In the genomic region with DNA sequence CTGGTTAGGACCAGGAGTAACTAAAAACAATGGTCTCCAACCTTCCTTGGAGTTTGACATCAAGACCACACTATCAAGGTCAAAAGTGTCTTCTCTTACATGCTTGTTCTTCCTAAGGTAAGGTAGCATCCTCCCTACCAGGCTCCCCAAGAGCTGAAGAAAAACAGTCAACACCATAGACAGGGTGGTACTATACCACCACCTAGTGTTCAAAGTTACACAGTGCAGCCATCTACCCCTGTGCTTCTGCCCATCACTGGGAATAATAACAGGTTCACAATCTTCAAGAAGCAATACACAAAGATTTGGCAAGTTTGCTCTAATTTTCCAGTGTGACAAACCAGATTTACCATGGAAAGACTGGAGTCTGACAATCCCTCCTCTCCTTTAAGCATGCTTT, we compare ENCODE assay signal across 10 mouse cellular contexts. TPM values are rescaled to one million over a fixed set of nuclear protein-coding genes. Genes with fewer than 3 reads are reported as not detected.
DNase-seq lines count a peak whose midpoint lies in the region; ATAC-seq and TF ChIP-seq lines count a peak whose summit lies in the region.
"Had no signal": no experiment of that assay in that cellular context is flagged by ENCODE, and none has a peak within 500 bp of the region (broad histone marks: within the 10 kb centered on the region; RNA-seq: fewer than 3 reads in every experiment).

No protein-coding gene starts in this region.

- no peak overlapping the region for H3K4me2 ChIP-seq in CH12.LX (ENCODE audit: insufficient read depth, low read depth, poor library complexity, severe bottlenecking)
- no peak overlapping the region for H3K4me2 ChIP-seq in forebrain, embryonic 15.5 days (replicated peaks)
- no peak overlapping the region for H3K4me2 ChIP-seq in liver, embryonic 11.5 days
- no peak overlapping the region for H3K4me2 ChIP-seq in neural tube, embryonic 13.5 days
- H3K4me2 ChIP-seq: stomach, embryonic 15.5 days had no signal

- peak; percentile 10 for DNase-seq in cerebellum, adult 11 months
- DNase-seq in CH12.LX (ENCODE audit: extremely low read depth) = peak; percentile 57
- peak; percentile 49 for DNase-seq in c-Kit-positive CD71-positive TER-119-positive erythroid progenitor cells, embryonic 14.5 days (ENCODE audit: low spot score)
- peak; percentile 15 to 34 for DNase-seq in kidney, adult 8-10 months
- no peak for DNase-seq in liver, embryonic 11.5 days (ENCODE audit: low spot score)

- no peaks in the 10 kb centered on the region for H3K4me1 ChIP-seq in CH12.LX (ENCODE audit: control insufficient read depth in 1 of 2, insufficient read depth in 2 of 2)
- H3K4me1 ChIP-seq in forebrain, embryonic 15.5 days = no peaks in the 10 kb centered on the region
- H3K4me1 ChIP-seq in liver, embryonic 11.5 days (replicated peaks; ENCODE audit: control insufficient read depth, insufficient read depth, low read length) = no peaks in the 10 kb centered on the region
- no peaks in the 10 kb centered on the region for H3K4me1 ChIP-seq in neural tube, embryonic 13.5 days (replicated peaks)
- H3K4me1 ChIP-seq: stomach, embryonic 15.5 days had no signal

- H3K36me3 ChIP-seq in CH12.LX (replicated peaks in 1 of 2; ENCODE audit: control insufficient read depth in 1 of 2, insufficient read depth in 1 of 2, low read length in 1 of 2) = peaks cover 9 to 32% of the 10 kb centered on the region in 2 experiments
- peaks cover 36% of the 10 kb centered on the region for H3K36me3 ChIP-seq in forebrain, embryonic 15.5 days
- H3K36me3 ChIP-seq in liver, embryonic 11.5 days (ENCODE audit: control insufficient read depth, insufficient read depth, low read length) = peaks cover 7% of the 10 kb centered on the region; the same call in 1 of the 2 replicates
- H3K36me3 ChIP-seq in neural tube, embryonic 13.5 days = peaks cover 60% of the 10 kb centered on the region

- ATAC-seq in cerebellum, adult (ENCODE audit: insufficient number of reproducible peaks, low FRiP score, low TSS enrichment) = no peak
- ATAC-seq in forebrain, embryonic 15.5 days (replicated peaks) = peak; percentile 74
- peak; percentile 73 for ATAC-seq in liver, embryonic 11.5 days (replicated peaks; ENCODE audit: low FRiP score)
- peak; percentile 47; the same call in 1 of the 2 replicates for ATAC-seq in neural tube, embryonic 13.5 days (ENCODE audit: low read depth)

- H3K9ac ChIP-seq in CH12.LX (ENCODE audit: insufficient read depth, low read depth) = no peak overlapping the region
- H3K9ac ChIP-seq in forebrain, embryonic 15.5 days (replicated peaks) = no peak overlapping the region
- no peak overlapping the region for H3K9ac ChIP-seq in liver, embryonic 11.5 days (ENCODE audit: low read depth, low read length)
- no peak overlapping the region for H3K9ac ChIP-seq in neural tube, embryonic 13.5 days
- H3K9ac ChIP-seq: stomach, embryonic 15.5 days had no signal

- TF ChIP-seq RAD21 in CH12.LX (IDR thresholded peaks at IDR 0.05; ENCODE audit: low read depth, low read length) = peak; percentile 95

- no peak overlapping the region for H3K27ac ChIP-seq in CH12.LX (ENCODE audit: insufficient read depth, low read depth)
- no peak overlapping the region for H3K27ac ChIP-seq in forebrain, embryonic 15.5 days (replicated peaks)
- H3K27ac ChIP-seq in liver, embryonic 11.5 days (ENCODE audit: low read depth, low read length) = no peak overlapping the region
- H3K27ac ChIP-seq in neural tube, embryonic 13.5 days (replicated peaks) = no peak overlapping the region
- H3K27ac ChIP-seq: stomach, embryonic 15.5 days had no signal

- TF ChIP-seq POLR2A in CH12.LX (IDR thresholded peaks at IDR 0.05; ENCODE audit: low read depth, low read length) = no peak

- H3K79me2 ChIP-seq in CH12.LX (replicated peaks; ENCODE audit: control insufficient read depth, extremely low read depth, insufficient read depth, poor library complexity, severe bottlenecking) = no peaks in the 10 kb centered on the region

- no peak for TF ChIP-seq EP300 in CH12.LX (IDR thresholded peaks at IDR 0.05; ENCODE audit: low read length)

- TF ChIP-seq CTCF in CH12.LX (conservative IDR thresholded peaks at IDR 0.05 in 1 of 2, IDR thresholded peaks at IDR 0.05 in 1 of 2; ENCODE audit: low read depth in 2 of 2, low read length in 2 of 2) = peak; percentile 92 to 98

- H3K27me3 ChIP-seq in CH12.LX (replicated peaks) = no peaks in the 10 kb centered on the region
- no peaks in the 10 kb centered on the region for H3K27me3 ChIP-seq in forebrain, embryonic 15.5 days
- H3K27me3 ChIP-seq in liver, embryonic 11.5 days (replicated peaks; ENCODE audit: control insufficient read depth, insufficient read depth, low read length) = no peaks in the 10 kb centered on the region
- H3K27me3 ChIP-seq in neural tube, embryonic 13.5 days = no peaks in the 10 kb centered on the region
- H3K27me3 ChIP-seq: stomach, embryonic 15.5 days had no signal

- dilution Hi-C loops in CH12.LX (cut with MboI; ENCODE audit: extremely low pct_ligation_motif_present, extremely low pct_unique_long_range_greater_than_20kb, low sequenced_read_pairs) = no loop called here

- H3K4me3 ChIP-seq in CH12.LX (replicated peaks in 1 of 3; ENCODE audit: low read depth in 2 of 3, low read length in 2 of 3, poor library complexity in 1 of 3) = no peak overlapping the region
- no peak overlapping the region for H3K4me3 ChIP-seq in forebrain, embryonic 15.5 days
- no peak overlapping the region for H3K4me3 ChIP-seq in liver, embryonic 11.5 days (ENCODE audit: low read depth, low read length)
- H3K4me3 ChIP-seq in neural tube, embryonic 13.5 days = no peak overlapping the region
- H3K4me3 ChIP-seq: stomach, embryonic 15.5 days had no signal

- peaks cover 3% of the 10 kb centered on the region for H3K9me3 ChIP-seq in CH12.LX (replicated peaks; ENCODE audit: low read length)
- H3K9me3 ChIP-seq in forebrain, embryonic 15.5 days = no peaks in the 10 kb centered on the region
- peaks cover 4% of the 10 kb centered on the region for H3K9me3 ChIP-seq in liver, embryonic 11.5 days (ENCODE audit: control insufficient read depth, low read length)
- peaks cover 5% of the 10 kb centered on the region; the same call in 1 of the 2 replicates for H3K9me3 ChIP-seq in neural tube, embryonic 13.5 days
- H3K9me3 ChIP-seq: stomach, embryonic 15.5 days had no signal

- in situ Hi-C loops in CH12.LX (cut with MboI; ENCODE audit: low pct_ligation_motif_present, low pct_unique_long_range_greater_than_20kb, low sequenced_read_pairs) = no loop called here

TF ChIP-seq in CH12.LX, 34 proteins besides CTCF, POLR2A, EP300 and RAD21:
- peak; percentile 52 for TF ChIP-seq ZC3H11A (IDR thresholded peaks at IDR 0.05; ENCODE audit: low read depth, low read length)
- no peak for TF ChIP-seq UBTF (IDR thresholded peaks at IDR 0.05; ENCODE audit: low read depth, low read length)
- TF ChIP-seq CHD1 (IDR thresholded peaks at IDR 0.05; ENCODE audit: low read depth, low read length) = no peak
- no peak for TF ChIP-seq MAZ (IDR thresholded peaks at IDR 0.05; ENCODE audit: low read depth, low read length)
- peak; percentile 81 for TF ChIP-seq SMC3 (IDR thresholded peaks at IDR 0.05; ENCODE audit: low read depth, low read length)
- TF ChIP-seq KAT2A (IDR thresholded peaks at IDR 0.05; ENCODE audit: insufficient replicate concordance, low read length) = no peak
- no peak for TF ChIP-seq ZKSCAN1 (IDR thresholded peaks at IDR 0.05; ENCODE audit: borderline replicate concordance, low read depth, low read length)
- TF ChIP-seq POLR2AphosphoS2 (IDR thresholded peaks at IDR 0.05; ENCODE audit: low read depth, low read length) = no peak
- TF ChIP-seq PAX5 (IDR thresholded peaks at IDR 0.05; ENCODE audit: low read length) = no peak
- TF ChIP-seq IRF4 (IDR thresholded peaks at IDR 0.05; ENCODE audit: low read depth, low read length) = no peak

RNA-seq across cellular contexts. Expression of gene Gm10181, which starts 15.4 kb away (rescaled TPM):
- total RNA-seq in CH12.LX (2012; rRNA removed) (not detected in 2 replicates), CH12.LX (2014; rRNA removed) (not detected in 2 replicates)
- not detected in 2 replicates for polyA plus RNA-seq in CH12.LX (2012; ENCODE audit: insufficient read length, low read depth)
- polyA plus RNA-seq in forebrain, embryonic 15.5 days (2015; fragmentation: Nextera tagmentation; extraction: Ambion mirVana) = not detected in 2 replicates
- not detected in 2 replicates for polyA plus RNA-seq in liver, embryonic 11.5 days (2014; fragmentation: Nextera tagmentation; extraction: Ambion mirVana)
- not detected in 2 replicates for polyA plus RNA-seq in neural tube, embryonic 13.5 days (2015; fragmentation: Nextera tagmentation; extraction: Ambion mirVana)
- total RNA-seq: layer of hippocampus, postnatal 25 days had no signal
- polyA plus RNA-seq: stomach, embryonic 15.5 days had no signal

RNA-seq across cellular contexts. Expression of gene Herpud2, which starts 47.0 kb away (rescaled TPM):
- total RNA-seq in CH12.LX (2012; rRNA removed) (3.9 and 4.2 TPM in 2 replicates), CH12.LX (2014; rRNA removed) (8.3 and 9.1 TPM in 2 replicates)
- 11.9 and 16.2 TPM in 2 replicates for polyA plus RNA-seq in CH12.LX (2012; ENCODE audit: insufficient read length, low read depth)
- polyA plus RNA-seq in forebrain, embryonic 15.5 days (2015; fragmentation: Nextera tagmentation; extraction: Ambion mirVana) = 37.7 and 40.9 TPM in 2 replicates
- 23.2 and 27.0 TPM in 2 replicates for polyA plus RNA-seq in liver, embryonic 11.5 days (2014; fragmentation: Nextera tagmentation; extraction: Ambion mirVana)
- polyA plus RNA-seq in neural tube, embryonic 13.5 days (2015; fragmentation: Nextera tagmentation; extraction: Ambion mirVana) = 36.0 TPM in 2 replicates
